Mouse (Mus musculus): Measurements from ENCODE around the gene Cog4.
"Not testable (repeated sequence)": the region's sequence is repeated elsewhere in the genome, so short reads cannot be mapped to it uniquely, and the experiment has no call there.

Gene Cog4

DNA sequence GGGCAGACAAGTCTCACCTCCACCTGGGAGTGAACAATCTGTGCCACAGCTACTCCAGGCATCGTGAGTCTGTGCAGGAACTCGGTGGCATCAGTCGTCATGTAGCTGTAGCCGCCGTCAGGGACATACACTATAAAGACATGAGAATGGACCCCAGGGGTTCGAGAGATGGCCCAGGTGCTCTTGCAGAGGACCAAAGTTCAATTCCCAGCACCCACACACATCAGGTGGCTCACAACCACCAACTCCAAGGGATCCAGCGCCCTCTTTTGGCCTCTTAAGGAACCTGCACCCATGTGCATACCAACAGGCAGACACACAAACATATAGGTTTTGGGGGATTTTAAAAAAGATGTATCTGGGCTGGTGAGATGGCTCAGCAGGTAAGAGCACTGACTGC, 45.6 kb downstream of the Cog4 start:
- no peak for DNase-seq

DNA sequence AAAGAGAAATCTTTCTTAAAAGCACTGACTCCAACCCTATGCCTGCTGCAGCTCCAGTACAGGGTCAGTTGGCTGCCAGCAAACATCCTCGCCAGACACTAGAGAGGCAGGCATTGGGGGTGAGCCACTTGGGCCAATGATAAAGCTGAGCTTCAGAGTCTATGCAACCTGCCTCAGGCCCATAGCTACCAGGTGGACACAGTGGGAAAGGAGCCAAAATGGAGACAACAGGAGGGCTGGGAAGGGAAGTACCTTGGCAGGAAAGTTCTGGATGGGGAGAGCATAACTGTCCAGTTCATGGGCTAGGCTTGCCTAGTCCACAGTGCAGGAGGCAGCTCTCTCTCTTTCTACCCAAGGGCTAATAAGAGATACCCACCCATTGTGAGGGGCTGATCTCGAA, 46.5 kb downstream of the Cog4 start:
- peak; percentile 66 to 69 for DNase-seq

GRCm38 (mm10) chr8:110894851-110895250, 48.5 kb downstream of the Cog4 start:
- no peak for DNase-seq

GRCm38 (mm10) chr8:110895254-110895653, 48.9 kb downstream of the Cog4 start:
- DNase-seq: no peak

- no peak for DNase-seq
Observed at GRCm38 (mm10) chr8:110895812-110896211, 49.4 kb downstream of the Cog4 start.

- no peak for DNase-seq
Observed at GRCm38 (mm10) chr8:110897495-110897894, 51.1 kb downstream of the Cog4 start.

DNA sequence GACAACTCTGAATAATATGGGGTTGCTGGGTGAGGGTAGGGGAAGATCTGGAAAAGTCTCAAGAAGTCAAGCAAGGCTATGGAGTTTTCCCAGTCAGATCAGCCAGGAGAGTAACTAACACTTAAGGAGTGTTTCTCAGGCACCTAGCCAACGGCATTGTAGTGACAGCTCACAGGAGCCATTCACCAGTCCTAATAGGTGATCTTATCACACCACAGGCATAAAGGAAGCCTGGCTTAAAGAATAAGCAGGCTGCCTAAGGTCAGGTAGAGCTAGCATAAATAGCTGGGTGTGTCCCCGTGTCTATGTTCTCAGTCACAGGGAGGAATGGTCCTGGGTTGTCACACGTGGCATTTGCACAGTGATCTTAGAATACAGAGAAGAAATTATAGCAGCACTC, 54.7 kb downstream of the Cog4 start:
- no peak for DNase-seq

DNA sequence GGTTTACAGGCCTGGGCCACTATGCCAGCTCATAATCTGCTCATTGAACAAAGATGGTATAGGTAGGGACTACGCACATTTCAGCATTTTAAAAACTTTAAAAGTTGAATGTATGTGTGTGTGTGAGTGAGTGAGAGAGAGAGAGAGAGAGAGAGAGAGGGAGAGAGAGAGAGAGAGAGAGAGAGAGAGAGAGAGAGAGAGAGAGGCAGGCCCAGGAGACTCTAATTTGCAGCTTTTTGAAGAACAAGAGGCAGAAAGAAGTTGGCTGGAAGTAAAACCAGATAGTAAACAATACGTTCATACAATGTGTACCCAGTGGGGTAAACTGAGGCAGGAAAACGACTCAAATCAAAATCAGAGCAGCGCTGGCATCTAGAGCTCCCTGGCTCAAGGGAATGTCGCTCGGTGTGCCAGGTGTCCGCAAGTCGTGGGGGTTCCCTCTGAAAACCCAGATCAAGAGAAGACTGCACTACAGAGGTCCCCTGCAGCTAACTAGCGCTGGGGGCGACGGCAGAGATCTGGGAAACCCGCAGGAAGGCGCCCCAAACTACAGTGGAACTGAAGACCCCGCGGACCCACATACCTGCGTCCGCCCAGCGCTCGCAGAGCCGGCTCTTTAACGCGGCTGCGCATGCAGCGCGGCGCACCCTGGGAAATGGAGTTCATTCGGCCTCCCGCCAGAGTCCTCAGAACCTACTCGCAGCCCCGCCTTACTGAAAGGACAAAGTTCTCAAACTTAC, 55.6 kb downstream of the Cog4 start, which contains the start of gene Fuk:
Gene Fuk, minus strand, starts transcription at position 650 of the 740 bp plus-strand sequence.
- DNase-seq: peak; percentile 89 to 92

DNA sequence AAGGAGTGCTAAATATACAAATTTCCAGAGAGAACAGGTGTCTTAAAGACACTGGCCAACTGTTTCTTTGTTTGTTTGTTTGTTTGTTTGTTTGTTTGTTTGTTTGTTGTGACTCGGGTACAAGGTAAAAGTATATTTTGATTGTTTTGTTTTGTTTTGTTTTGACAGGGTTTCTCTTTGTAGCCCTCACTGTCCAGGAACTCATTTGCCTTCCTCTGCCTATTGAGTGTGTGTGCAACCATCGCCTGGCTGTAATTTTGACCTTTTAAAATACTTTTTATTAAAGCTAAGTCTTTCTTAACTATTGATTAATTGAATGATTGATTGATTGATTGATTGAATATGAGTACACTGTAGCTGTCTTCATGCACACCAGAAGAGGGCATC, 56.2 kb downstream of the Cog4 start:
- no peak for DNase-seq

GRCm38 (mm10) chr8:110905404-110905803, 59.0 kb downstream of the Cog4 start:
- DNase-seq: no peak

- no peak for DNase-seq
Observed at GRCm38 (mm10) chr8:110906682-110907081, 60.3 kb downstream of the Cog4 start.

- DNase-seq: not testable (repeated sequence)
Observed at GRCm38 (mm10) chr8:110909850-110910249, 63.5 kb downstream of the Cog4 start.

GRCm38 (mm10) chr8:110911576-110912570, 65.5 kb downstream of the Cog4 start:
- DNase-seq: no peak

DNA sequence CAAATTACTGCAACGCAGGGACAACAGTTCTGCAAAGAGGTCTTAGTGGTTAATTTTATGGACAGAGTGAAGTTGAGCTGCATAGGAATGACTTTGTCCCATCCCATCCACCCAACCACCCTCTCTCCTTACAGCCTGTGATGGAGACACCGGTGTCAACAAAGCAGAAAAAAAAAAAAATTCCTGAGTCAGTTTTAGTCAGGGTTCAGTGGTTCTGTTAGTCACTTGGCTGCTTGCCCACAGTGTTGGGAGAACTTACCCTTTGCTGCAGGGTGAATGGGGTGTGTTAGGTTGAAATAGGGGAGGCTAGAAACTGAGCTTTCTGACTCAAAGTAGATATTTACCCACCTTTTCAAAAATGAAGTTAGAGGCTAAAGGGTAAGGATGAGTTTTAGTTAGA, 71.0 kb downstream of the Cog4 start:
- peak; percentile 74 to 76 for DNase-seq

- no peak for DNase-seq
Observed at GRCm38 (mm10) chr8:110918027-110918426, 71.6 kb downstream of the Cog4 start.

DNA sequence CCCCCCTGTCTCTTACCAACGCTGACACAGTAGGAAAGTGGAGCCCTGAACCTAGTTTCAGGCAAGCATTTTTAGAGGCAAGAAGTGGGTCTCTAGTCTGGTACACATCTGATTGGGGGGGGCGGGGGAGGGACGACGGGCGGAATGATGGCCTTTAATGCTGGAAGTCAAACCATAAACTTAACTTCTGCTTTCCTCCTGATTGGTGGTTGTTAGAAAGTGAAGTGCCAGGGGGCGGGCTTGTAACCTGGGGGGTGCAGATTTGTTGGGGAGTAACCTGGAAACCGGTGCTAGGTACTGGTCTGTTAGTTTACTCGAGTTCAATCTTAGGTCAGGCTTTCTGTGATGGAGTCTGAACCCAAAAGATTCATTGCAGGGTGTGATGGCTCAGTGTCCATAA, 72.1 kb downstream of the Cog4 start:
- DNase-seq: no peak

DNA sequence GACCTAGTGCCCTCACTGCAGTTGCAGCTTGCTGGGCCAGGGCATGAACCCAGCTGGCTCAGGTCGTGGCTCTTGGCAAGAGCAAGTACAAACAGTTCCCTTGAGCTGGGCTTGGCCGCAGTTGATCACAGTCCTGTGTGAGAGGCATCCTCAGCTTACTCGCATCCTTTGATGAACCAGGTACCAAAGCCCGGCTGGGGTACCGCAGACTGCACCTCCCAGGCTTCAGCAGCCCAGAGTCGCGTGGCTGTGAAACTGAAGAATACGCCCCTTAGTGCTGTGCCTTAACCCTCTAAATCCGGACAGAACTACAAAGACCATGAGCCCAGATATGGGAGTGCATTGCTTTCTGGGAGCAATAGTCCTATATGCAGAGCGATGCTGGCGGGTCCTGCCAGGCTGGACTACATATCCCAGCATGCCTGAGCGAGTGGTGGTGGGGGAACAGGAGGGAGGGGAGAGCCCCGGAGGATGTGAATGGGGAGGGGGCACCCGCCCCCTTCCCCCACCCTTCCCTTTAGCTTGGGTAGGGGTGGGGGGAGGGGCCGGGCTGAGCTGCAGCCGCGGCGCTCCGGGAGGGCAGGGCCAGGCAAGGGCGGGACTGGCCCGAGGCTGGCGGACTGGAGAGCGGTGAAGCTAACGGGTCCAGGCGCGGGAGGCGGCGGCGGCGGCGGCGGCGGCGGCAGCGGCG, 73.1 kb downstream of the Cog4 start, which contains the start of gene St3gal2:
Gene St3gal2, plus strand, starts transcription at position 582 of the 691 bp plus-strand sequence.
- peak; percentile 95 to 96 for DNase-seq

GRCm38 (mm10) chr8:110920032-110920772, 73.8 kb downstream of the Cog4 start:
- DNase-seq: no peak

- DNase-seq: peak in 1 of 2 experiments; percentile 31
Observed at GRCm38 (mm10) chr8:110920773-110921277, 74.4 kb downstream of the Cog4 start.

GRCm38 (mm10) chr8:110921492-110922230, 75.3 kb downstream of the Cog4 start:
- peak; percentile 37 to 47 for DNase-seq

- no peak for DNase-seq
Observed at GRCm38 (mm10) chr8:110925691-110926140, 79.3 kb downstream of the Cog4 start.

All from cerebellum, postnatal 10 days (tissue).